In genomic region chr7:99914316-99914715, GRCm38 (mm10) we compare ENCODE assay signal across 21 mouse cellular contexts. TPM values are rescaled to one million over a fixed set of nuclear protein-coding genes. Genes with fewer than 3 reads are reported as not detected.
DNase-seq lines count a peak whose midpoint lies in the region; ATAC-seq and TF ChIP-seq lines count a peak whose summit lies in the region.
"Had no signal": no experiment of that assay in that cellular context is flagged by ENCODE, and none has a peak within 500 bp of the region (broad histone marks: within the 10 kb centered on the region; RNA-seq: fewer than 3 reads in every experiment).

No protein-coding gene starts in this region.

- peaks cover 88% of the 10 kb centered on the region for H3K4me1 ChIP-seq in thymus, adult 2 months (replicated peaks; ENCODE audit: control insufficient read depth, insufficient read depth, low read length)

- H3K27ac ChIP-seq in thymus, adult 2 months (ENCODE audit: control insufficient read depth, insufficient read depth, low read length), result no peak overlapping the region

- H3K27me3 ChIP-seq in thymus, adult 2 months (ENCODE audit: control insufficient read depth, insufficient read depth, low read length), result no peaks in the 10 kb centered on the region
- H3K27me3 ChIP-seq: CH12.LX, Patski had no signal

- 0 out of 2 replicates have a peak, but pooled peaks have one; percentile 18 for ATAC-seq in erythroid progenitor cell, adult 5-6 weeks (replicated peaks; ENCODE audit: low FRiP score, poor library complexity, severe bottlenecking)
- ATAC-seq: activated CD4-positive, CD25-positive, alpha-beta regulatory T cell, adult 4 months; CD4-positive, CD25-positive, alpha-beta regulatory T cell, adult 4 months; Patski had no signal

- TF ChIP-seq POLR2A in thymus, adult 2 months (IDR thresholded peaks at IDR 0.05; ENCODE audit: control insufficient read depth, extremely low read depth, insufficient read depth, low read length, poor library complexity), result no peak

- 86% methylated on average over 10 of the region's 10 CpGs for WGBS in thymus, adult 2 months

- TF ChIP-seq CTCF in thymus, adult 2 months (IDR thresholded peaks at IDR 0.05; ENCODE audit: borderline replicate concordance, control insufficient read depth, extremely low read depth, insufficient read depth, low read length, poor library complexity), result no peak

- H3K36me3 ChIP-seq in thymus, adult 2 months (ENCODE audit: control insufficient read depth, insufficient read depth, low read length), result no peaks in the 10 kb centered on the region

- no peak overlapping the region for H3K4me3 ChIP-seq in thymus, adult 2 months (ENCODE audit: control insufficient read depth, insufficient read depth, low read length)

- peak; percentile 65 for DNase-seq in thymus, postnatal 14 days
- DNase-seq in thymus, postnatal 10 days (ENCODE audit: low spot score in 2 of 2), result no peak
- peak; percentile 45 to 66 for DNase-seq in thymus, postnatal 36 days
- DNase-seq in thymus, adult 2 months, result no peak
- peak; percentile 56 for DNase-seq in thymus, postnatal 4 days
- DNase-seq in thymus, postnatal 0 days (ENCODE audit: low spot score), result no peak
- DNase-seq in frontal cortex, postnatal 25 days (ENCODE audit: low spot score in 2 of 2), result no peak
- DNase-seq: adrenal gland, adult 2 months; adrenal gland, adult 8-10 months; adrenal gland, postnatal 10 days; adrenal gland, postnatal 14 days; adrenal gland, postnatal 25 days; adrenal gland, postnatal 36 days; B cell, adult 2 months; cerebellum, adult 11 months; cerebellum, adult 11-12 months had no signal

RNA-seq across cellular contexts. Expression of gene Spcs2, which starts 51.1 kb away (rescaled TPM):
- 83.7 and 91.7 TPM in 2 replicates for polyA plus RNA-seq in thymus, adult 2 months (2012; rRNA removed)
- 491 and 521 TPM in 2 replicates for polyA plus RNA-seq in thymus, postnatal 0 days (2015; fragmentation: Nextera tagmentation; extraction: Ambion mirVana)
- 94.1 and 169 TPM in 2 replicates for total RNA-seq in erythroid progenitor cell, adult 5-6 weeks (2015; ENCODE audit: low replicate concordance)
- 101 and 153 TPM in 2 replicates for total RNA-seq in erythroid progenitor cell, adult 5-6 weeks (2017; ENCODE audit: low replicate concordance)

RNA-seq across cellular contexts. Expression of gene Xrra1, which starts 55.4 kb away (rescaled TPM):
- polyA plus RNA-seq in thymus, adult 2 months (2012; rRNA removed), result 26.0 and 36.9 TPM in 2 replicates
- 9.4 and 13.8 TPM in 2 replicates for polyA plus RNA-seq in thymus, postnatal 0 days (2015; fragmentation: Nextera tagmentation; extraction: Ambion mirVana)
- not detected in 2 replicates for total RNA-seq in erythroid progenitor cell, adult 5-6 weeks (2015; ENCODE audit: low replicate concordance)
- 0.90 TPM in 1 of 2 replicates, not detected in the other for total RNA-seq in erythroid progenitor cell, adult 5-6 weeks (2017; ENCODE audit: low replicate concordance)

Comparison
In these comparisons a context has a peak if more than half of its experiments do, and no peak if none do; other contexts are left out.
1. DNase-seq: peak in thymus, postnatal 14 days (single experiment), thymus, postnatal 36 days (2 of 2) and thymus, postnatal 4 days (single experiment); none in thymus, postnatal 10 days (0 of 2), thymus, adult 2 months (single experiment), thymus, postnatal 0 days (single experiment) and frontal cortex, postnatal 25 days (0 of 2).